ENCODE assay signal across 8 mouse cellular contexts in the genomic region with DNA sequence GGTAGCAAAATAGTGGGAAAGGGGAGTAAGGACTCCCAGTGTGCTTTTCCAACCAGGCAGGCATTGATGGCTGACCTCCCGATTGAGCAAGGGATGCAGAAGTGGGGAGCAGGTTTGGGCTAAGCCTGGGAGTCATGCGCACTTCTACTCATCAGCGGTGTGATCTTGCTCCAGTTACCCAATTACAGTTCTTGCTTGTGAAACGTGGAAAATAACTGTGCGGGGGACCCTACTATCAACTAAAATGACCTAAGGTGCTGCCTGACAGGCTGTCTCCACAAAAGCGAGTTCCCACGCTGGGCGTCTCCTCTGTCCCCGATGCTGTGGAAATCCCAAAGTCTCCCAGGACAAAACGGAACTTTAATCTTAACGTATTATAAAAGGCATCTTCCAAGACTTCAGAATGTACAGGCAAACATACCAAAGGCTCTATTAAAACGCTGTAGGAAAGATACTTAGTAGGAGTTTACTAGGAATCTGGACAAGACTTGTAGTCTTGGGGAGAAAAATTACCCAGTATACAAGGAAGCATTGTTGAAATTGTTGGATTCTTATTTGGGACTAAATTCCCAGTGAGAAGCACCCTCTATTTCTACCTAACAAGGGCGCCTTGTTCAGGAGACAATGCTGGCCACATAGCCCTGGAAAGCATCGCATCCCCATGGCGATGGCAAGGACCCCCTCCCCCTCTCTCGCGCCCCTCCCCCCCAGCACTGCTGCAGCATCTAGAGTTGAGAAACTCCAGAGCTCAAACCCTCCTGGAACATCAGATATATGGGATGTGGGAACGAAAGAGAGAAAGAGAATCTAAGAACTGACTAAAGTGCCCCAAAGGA.
A peak's percentile ranks its signal among the peaks of the same experiment; 100 is the strongest.
DNase-seq lines count a peak whose midpoint lies in the region; ATAC-seq and TF ChIP-seq lines count a peak whose summit lies in the region.

No protein-coding gene starts in this region.

- H3K4me3 ChIP-seq in forebrain, postnatal 0 days (ENCODE audit: low read depth, low read length): peak overlapping the region; percentile 40
- peak overlapping the region; percentile 34 for H3K4me3 ChIP-seq in lung, embryonic 14.5 days (ENCODE audit: low read depth, low read length)

- no peak for TF ChIP-seq CTCF in forebrain, postnatal 0 days (IDR thresholded peaks at IDR 0.05; ENCODE audit: low read depth)
- no peak for TF ChIP-seq CTCF in lung, embryonic 14.5 days (IDR thresholded peaks at IDR 0.05; ENCODE audit: low read depth)

- H3K4me2 ChIP-seq in forebrain, postnatal 0 days (ENCODE audit: low read depth): peak overlapping the region; percentile 60
- H3K4me2 ChIP-seq in lung, embryonic 14.5 days: peak overlapping the region; percentile 64

- H3K4me1 ChIP-seq in forebrain, postnatal 0 days (ENCODE audit: insufficient read depth): no peaks in the 10 kb centered on the region
- H3K4me1 ChIP-seq in lung, embryonic 14.5 days (ENCODE audit: insufficient read depth): no peaks in the 10 kb centered on the region

- no peaks in the 10 kb centered on the region for H3K9me3 ChIP-seq in forebrain, postnatal 0 days (ENCODE audit: low read length)
- no peaks in the 10 kb centered on the region for H3K9me3 ChIP-seq in lung, embryonic 14.5 days (ENCODE audit: low read depth, low read length)

- H3K9ac ChIP-seq in forebrain, postnatal 0 days: peak overlapping the region; percentile 4; the same call in 1 of the 2 replicates
- peak overlapping the region; percentile 31; the same call in 1 of the 2 replicates for H3K9ac ChIP-seq in lung, embryonic 14.5 days

- peak; percentile 92 for ATAC-seq in forebrain, postnatal 0 days
- 0 out of 2 replicates have a peak, but pooled peaks have one; percentile 17 for ATAC-seq in lung, embryonic 14.5 days (ENCODE audit: insufficient read depth)
- ATAC-seq in inflammation-experienced regulatory T-cells, adult 6 months: no peak

- WGBS in forebrain, postnatal 0 days: 6% methylated on average over 18 of the region's 18 CpGs
- WGBS in lung, embryonic 14.5 days: 20% methylated on average over 18 of the region's 18 CpGs

- H3K36me3 ChIP-seq in forebrain, postnatal 0 days (ENCODE audit: insufficient read depth): no peaks in the 10 kb centered on the region
- H3K36me3 ChIP-seq in lung, embryonic 14.5 days (ENCODE audit: insufficient read depth): no peaks in the 10 kb centered on the region

- H3K27ac ChIP-seq in forebrain, postnatal 0 days (ENCODE audit: low read depth, low read length): peak overlapping the region; percentile 69
- H3K27ac ChIP-seq in lung, embryonic 14.5 days (ENCODE audit: low read depth): no peak overlapping the region

- DNase-seq in adrenal gland, adult (ENCODE audit: inconsistent age in 2 of 2, low spot score in 1 of 2): peak; percentile 37 to 76
- no peak for DNase-seq in adrenal gland, postnatal 25 days
- peak; percentile 48 for DNase-seq in adipocyte (ENCODE audit: low spot score)
- peak; percentile 54 for DNase-seq in forebrain, postnatal 0 days
- peak; percentile 38 to 41 for DNase-seq in layer of hippocampus, adult 8-10 months (ENCODE audit: low spot score in 2 of 2)
- DNase-seq in lung, embryonic 14.5 days: peak; percentile 34
- peak; percentile 16 to 35 for DNase-seq in right cerebral cortex, adult 2 months (ENCODE audit: low spot score in 2 of 2)

- no peaks in the 10 kb centered on the region for H3K27me3 ChIP-seq in forebrain, postnatal 0 days (ENCODE audit: insufficient read depth, low read length)
- H3K27me3 ChIP-seq in lung, embryonic 14.5 days (ENCODE audit: insufficient read depth, low read length): no peaks in the 10 kb centered on the region
